Mouse (Mus musculus): ENCODE measurements around the gene Olfr1181.
"Not testable (repeated sequence)": the region's sequence is repeated elsewhere in the genome, so short reads cannot be mapped to it uniquely, and the experiment has no call there.

Gene Olfr1181

GRCm38 (mm10) chr2:88426071-88426470 is at the start of gene Olfr1181:
Olfr1181 (minus strand) TSS chr2:88426171.
- DNase-seq (ENCODE audit: low read depth), result no peak

GRCm38 (mm10) chr2:88454567-88454966 is 28.6 kb upstream of the Olfr1181 start, which contains the start of gene Olfr1183:
Olfr1183 (plus strand) TSS chr2:88454867.
- DNase-seq (ENCODE audit: low read depth), result not testable (repeated sequence)

GRCm38 (mm10) chr2:88449031-88449430 is 23.1 kb upstream of the Olfr1181 start, which contains the start of gene Gm13757:
Gm13757 (minus strand) TSS chr2:88449131.
- no peak for DNase-seq (ENCODE audit: low read depth)

GRCm38 (mm10) chr2:88419051-88419450 is 6.9 kb downstream of the Olfr1181 start, which contains the start of gene Olfr1180:
Olfr1180 (minus strand) TSS chr2:88419151.
- DNase-seq (ENCODE audit: low read depth), result no peak

- no peak for DNase-seq (ENCODE audit: low read depth)
These were observed 19.6 kb downstream of the Olfr1181 start, which contains the start of gene Olfr1179 for GRCm38 (mm10) chr2:88406353-88406752. Olfr1179 (minus strand) TSS chr2:88406453.

GRCm38 (mm10) chr2:88386762-88387161 is 39.2 kb downstream of the Olfr1181 start, which contains the start of gene Olfr1178:
Olfr1178 (plus strand) TSS chr2:88387062.
- DNase-seq (ENCODE audit: low read depth), result no peak
